Mouse (Mus musculus) heart, adult 2 months (tissue): ENCODE results near the gene Lats2. TPM values are rescaled to one million over a fixed set of nuclear protein-coding genes. Genes with fewer than 3 reads are reported as not detected.

ENCODE experiments used
- DNase-seq, 2 experiments: peaks; one replicate each; pipeline ENCODE4 v3.0.0; 2021
- H3K27ac ChIP-seq: fragments of 200-600 bp; 2 replicates; pipeline ENCODE4 v1.8.1; 2022
- H3K27me3 ChIP-seq: fragments of 200-500 bp; 2 replicates; pipeline ENCODE4 v1.6.1; 2012; ENCODE audit warnings: mild to moderate bottlenecking, low read length, inconsistent platforms, mixed read lengths; ENCODE audit not compliant: control insufficient read depth, insufficient read depth
- H3K36me3 ChIP-seq: fragments of 200-500 bp; 2 replicates; pipeline ENCODE4 v1.6.1; 2012; ENCODE audit warnings: low read length, inconsistent platforms; ENCODE audit not compliant: control insufficient read depth, insufficient read depth
- H3K4me1 ChIP-seq: fragments of 200-500 bp; 2 replicates; pipeline ENCODE4 v1.6.1; 2011; ENCODE audit warnings: low read length; ENCODE audit not compliant: control insufficient read depth, insufficient read depth
- H3K4me3 ChIP-seq: fragments of 200-600 bp; 2 replicates; pipeline ENCODE4 v1.8.1; 2022
- H3K79me2 ChIP-seq: fragments of 200-500 bp; replicated peaks from 2 replicates; pipeline ENCODE4 v1.6.1; 2012; ENCODE audit warnings: mild to moderate bottlenecking, inconsistent platforms, low read length, moderate library complexity, mixed read lengths; ENCODE audit not compliant: control insufficient read depth, insufficient read depth
- H3K9ac ChIP-seq: fragments of 200-500 bp; 2 replicates; pipeline ENCODE4 v1.6.1; 2012; ENCODE audit warnings: low read depth, mild to moderate bottlenecking, control low read depth, inconsistent platforms, low read length, mixed read lengths
- CTCF ChIP-seq: fragments of 200-600 bp; IDR thresholded peaks from 2 replicates; pipeline ENCODE4 v1.8.1; 2022; ENCODE audit warnings: antibody characterized with exemption, mild to moderate bottlenecking, moderate library complexity
- EP300 ChIP-seq: fragments of 200-500 bp; IDR thresholded peaks from 2 replicates; pipeline ENCODE4 v1.6.1; 2011; ENCODE audit warnings: low read depth, low read length, control low read depth; ENCODE audit not compliant: insufficient read depth
- POLR2A ChIP-seq: fragments of 200-500 bp; IDR thresholded peaks from 2 replicates; pipeline ENCODE4 v1.6.1; 2011; ENCODE audit warnings: mild to moderate bottlenecking, low read depth, low read length, control low read depth; ENCODE audit not compliant: insufficient read depth
- WGBS: fragments of 180-500 bp; shearing (Covaris S2); methylation state at CpG from one replicate; pipeline ENCODE4 v1.1.7; 2018; 5-methylcytosine and 5-hydroxymethylcytosine counted together
- intact Hi-C: fragments of 180-260 bp; cut with DNase I; formaldehyde crosslinking; loops from one replicate; pipeline ENCODE4 v1.15.1; 2025
- microRNA-seq, 2 experiments: library from miRNA; unstranded; fragments of <30 nt; microRNA quantifications; one replicate each; pipeline ENCODE4 v1.2.0; 2021
- polyA plus RNA-seq: library from polyadenylated mRNA; depleted of rRNA; stranded (reverse); fragments of >200 nt; gene quantifications from 2 replicates; pipeline ENCODE4 v1.2.3, GENCODE M21; 2012; rRNA removed
- total RNA-seq, 2 experiments: library from RNA; stranded (reverse); gene quantifications; 2 replicates each; pipeline ENCODE4 v1.2.3; 2021

Gene Lats2
- total and polyA plus RNA-seq, 3 experiments = 18.6 to 31.2 (median 30.1) TPM

DNA sequence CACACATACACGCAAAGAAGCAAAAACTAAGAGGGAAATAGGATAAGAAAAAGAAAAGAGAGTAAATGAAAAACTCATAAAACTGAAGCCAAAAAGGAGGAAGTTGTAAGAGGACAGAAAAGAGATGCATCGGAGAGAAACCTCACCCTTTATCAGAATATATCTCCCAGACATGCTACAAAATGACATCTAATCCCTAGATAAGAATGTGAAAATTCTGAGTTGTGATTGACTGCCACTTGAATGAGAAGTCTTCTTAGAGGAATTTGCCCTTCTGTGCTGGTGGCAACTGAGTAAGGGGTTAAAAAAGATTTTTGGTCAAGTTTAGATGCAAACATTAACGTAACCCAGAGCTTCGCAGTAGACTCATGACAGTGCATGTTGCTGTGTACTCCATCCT is 112.0 kb downstream of the Lats2 start:
- no peaks in the 10 kb centered on the region; the same call in 1 of the 2 replicates for H3K79me2 ChIP-seq
- no peak overlapping the region for H3K9ac ChIP-seq
- intact Hi-C loops = loop anchor here (5.0 to 10.0 kb wide), 2 partner anchors 274 to 551 kb away; no protein-coding TSS in a partner anchor
- H3K27ac ChIP-seq = no peak overlapping the region
- no peaks in the 10 kb centered on the region; the same call in 1 of the 2 replicates for H3K36me3 ChIP-seq
- no peaks in the 10 kb centered on the region for H3K4me1 ChIP-seq
- TF ChIP-seq CTCF (no peak), EP300 (no peak), POLR2A (no peak)
- H3K4me3 ChIP-seq = no peak overlapping the region
- DNase-seq = no peak
- H3K27me3 ChIP-seq = no peaks in the 10 kb centered on the region
- WGBS = 82% methylated on average over 4 of the region's 4 CpGs

Small RNA genes lying within 50 kb of the gene (microRNA-seq; reads per million reads assigned to microRNA genes)
- 0 reads per million in 2 experiments for gene Mir3077

Other genes starting within 250 kb of the Lats2 start
- gene Il17d, start 233.6 kb downstream of the Lats2 start, total RNA-seq = 1 to 10 TPM; 2.2 to 3.3 TPM
- gene Il17d, start 233.6 kb downstream of the Lats2 start, polyA plus RNA-seq = 8.0 and 10.1 TPM in 2 replicates
- gene Eef1akmt1, start 186.8 kb downstream of the Lats2 start, total RNA-seq = 10 to 100 TPM; 32.4 to 34.0 TPM
- 33.8 and 55.6 TPM in 2 replicates for gene Eef1akmt1, start 186.8 kb downstream of the Lats2 start, polyA plus RNA-seq
- 10 to 100 TPM; 10.9 to 12.7 TPM for gene Xpo4, start 93.0 kb downstream of the Lats2 start, total RNA-seq
- 2.8 and 6.4 TPM in 2 replicates for gene Xpo4, start 93.0 kb downstream of the Lats2 start, polyA plus RNA-seq
- 1 to 10 TPM; 1.9 to 2.2 TPM for gene Gm49361, start 12.3 kb downstream of the Lats2 start, total RNA-seq
- gene Gm49361, start 12.3 kb downstream of the Lats2 start, polyA plus RNA-seq = not detected in 2 replicates
- 10 to 100 TPM; 74.8 to 80.2 TPM for gene Sap18, start 39.8 kb upstream of the Lats2 start, total RNA-seq
- gene Sap18, start 39.8 kb upstream of the Lats2 start, polyA plus RNA-seq = 4.0 and 5.6 TPM in 2 replicates
- under 1 TPM; 0.16 to 0.52 TPM for gene Ska3, start 67.8 kb upstream of the Lats2 start, total RNA-seq
- 0.23 TPM in 1 of 2 replicates, not detected in the other for gene Ska3, start 67.8 kb upstream of the Lats2 start, polyA plus RNA-seq
- 10 to 100 TPM; 57.1 to 72.2 TPM for gene Mrpl57, start 67.8 kb upstream of the Lats2 start, total RNA-seq
- 42.0 and 45.2 TPM in 2 replicates for gene Mrpl57, start 67.8 kb upstream of the Lats2 start, polyA plus RNA-seq
- 1 to 10 TPM; 6.7 to 8.3 TPM for gene Zdhhc20, start 131.9 kb upstream of the Lats2 start, total RNA-seq
- gene Zdhhc20, start 131.9 kb upstream of the Lats2 start, polyA plus RNA-seq = 3.3 and 5.5 TPM in 2 replicates
- 10 to 100 TPM; 70.3 to 77.7 TPM for gene Micu2, start 240.9 kb upstream of the Lats2 start, total RNA-seq
- 22.1 and 35.6 TPM in 2 replicates for gene Micu2, start 240.9 kb upstream of the Lats2 start, polyA plus RNA-seq